Mouse (Mus musculus) forebrain, embryonic 10.5 days (tissue): ENCODE measurements around the gene Gm3248. TPM values are rescaled to one million over a fixed set of nuclear protein-coding genes. Genes with fewer than 3 reads are reported as not detected.
"Not testable (repeated sequence)": the region's sequence is repeated elsewhere in the genome, so short reads cannot be mapped to it uniquely, and the experiment has no call there.

Experiments used
- DNase-seq: peaks from one replicate; pipeline ENCODE4 v3.0.0-alpha.2; 2017; ENCODE audit warnings: low spot score; ENCODE audit errors: extremely low spot score
- H3K27ac ChIP-seq: fragments of 300-500 bp; sonication (generic); 2 replicates; pipeline ENCODE4 v1.5.1; 2016; ENCODE audit warnings: mild to moderate bottlenecking
- H3K27me3 ChIP-seq: fragments of 300-500 bp; sonication (generic); 2 replicates; pipeline ENCODE4 v1.6.1; 2016; ENCODE audit warnings: mild to moderate bottlenecking; ENCODE audit not compliant: poor library complexity, severe bottlenecking
- H3K36me3 ChIP-seq: fragments of 300-500 bp; sonication (generic); replicated peaks from 2 replicates; pipeline ENCODE4 v1.6.1; 2016; ENCODE audit warnings: mild to moderate bottlenecking, moderate library complexity
- H3K4me1 ChIP-seq: fragments of 300-500 bp; sonication (generic); 2 replicates; pipeline ENCODE4 v1.6.1; 2016
- H3K4me3 ChIP-seq: fragments of 300-500 bp; sonication (generic); 2 replicates; pipeline ENCODE4 v1.5.1; 2016; ENCODE audit warnings: mild to moderate bottlenecking, moderate library complexity
- H3K9me3 ChIP-seq: fragments of 300-500 bp; sonication (generic); 2 replicates; pipeline ENCODE4 v1.6.1; 2016; ENCODE audit warnings: mild to moderate bottlenecking, moderate library complexity
- WGBS: fragments of 180-500 bp; shearing (Covaris S2); methylation state at CpG from one replicate; pipeline ENCODE4 v1.1.7; 2016; 5-methylcytosine and 5-hydroxymethylcytosine counted together
- polyA plus RNA-seq: library from polyadenylated mRNA; unstranded; fragments of >200 nt; fragmentation: Nextera tagmentation; extraction: Ambion mirVana; gene quantifications from 2 replicates; pipeline ENCODE4 v1.2.1, GENCODE M21; 2016

The Gm3248 gene
- polyA plus RNA-seq, result 0.26 and 0.59 TPM in 2 replicates

DNA sequence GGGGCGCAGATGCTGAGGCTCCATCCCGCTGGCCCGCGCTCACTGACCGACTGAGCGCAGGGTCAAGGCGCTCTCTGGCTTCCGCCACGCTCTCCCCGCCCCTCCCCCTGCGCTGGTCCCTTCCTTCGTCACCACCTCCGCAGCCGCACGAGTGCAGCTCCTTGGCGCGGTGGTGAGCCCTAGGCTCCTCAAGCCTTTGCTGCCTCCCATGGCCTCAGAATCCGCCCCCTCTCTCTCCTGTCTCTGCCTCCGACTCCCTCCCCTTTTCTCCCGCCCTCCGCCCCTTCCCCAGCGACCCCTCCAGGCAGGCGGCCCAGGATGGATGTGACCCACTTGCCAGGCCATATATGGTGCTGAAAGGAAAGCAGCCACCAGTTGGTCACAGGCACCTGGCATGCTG is at the start of gene Gm3248:
TSS of gene Gm3248 (minus strand) at position 111 of the 400 bp plus-strand sequence.
- H3K4me3 ChIP-seq, result peak within 1 kb of the TSS; percentile 60
- 2% methylated on average over 14 of the region's 23 CpGs for WGBS
- H3K27me3 ChIP-seq, H3K9me3 ChIP-seq, H3K4me1 ChIP-seq, H3K36me3 ChIP-seq: not testable (repeated sequence)
- peak within 1 kb of the TSS; percentile 72 for H3K27ac ChIP-seq
- DNase-seq, result peak; percentile 33

DNA sequence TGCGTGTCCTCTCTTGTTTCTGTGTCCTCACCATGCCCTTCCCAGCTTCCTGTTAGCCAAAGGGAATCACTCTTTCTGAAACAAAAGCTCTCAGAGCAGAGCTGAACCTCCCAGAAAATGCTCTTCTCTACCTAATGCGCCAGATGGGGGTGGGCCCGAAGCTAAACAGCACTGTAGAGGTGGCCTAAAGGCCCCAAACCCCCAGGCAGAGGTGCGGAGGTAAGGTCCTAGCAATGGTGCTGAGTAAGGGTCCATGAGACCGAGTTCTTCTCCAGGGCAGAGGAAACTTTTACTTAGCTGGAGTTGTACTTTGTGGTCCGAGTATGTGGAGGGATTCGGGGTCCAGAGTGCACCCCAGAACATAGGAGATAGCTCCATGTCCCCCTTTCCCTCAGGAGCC is 25.6 kb upstream of the Gm3248 start:
- not testable (repeated sequence) for DNase-seq, H3K27ac ChIP-seq, H3K27me3 ChIP-seq, H3K9me3 ChIP-seq, H3K4me1 ChIP-seq, H3K36me3 ChIP-seq, H3K4me3 ChIP-seq
- 88% methylated on average over 7 of the region's 7 CpGs for WGBS

DNA sequence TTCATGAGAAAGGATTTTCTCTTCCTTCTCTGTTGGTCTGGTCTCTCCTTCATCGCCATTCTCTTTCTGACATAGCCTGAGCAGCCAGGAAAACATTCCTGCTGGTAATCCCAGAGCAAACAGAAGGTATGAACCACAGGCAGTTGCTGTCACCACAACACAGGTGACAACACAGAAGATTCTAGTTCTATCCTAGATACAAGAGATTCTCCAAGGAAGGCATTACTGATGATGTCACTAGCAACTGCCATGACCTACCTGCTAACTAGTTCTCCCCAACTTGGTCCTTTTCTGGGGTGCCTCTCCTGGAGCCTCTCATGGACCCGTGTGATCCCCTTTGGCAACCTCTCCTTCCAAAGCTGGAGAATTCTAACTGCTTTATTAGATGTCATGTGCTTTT is 17.5 kb upstream of the Gm3248 start, which contains the start of gene Gm3453:
TSS of gene Gm3453 (minus strand) at position 101 of the 400 bp plus-strand sequence.
- not testable (repeated sequence) for DNase-seq, H3K4me3 ChIP-seq, H3K4me1 ChIP-seq, H3K36me3 ChIP-seq, H3K27me3 ChIP-seq, H3K9me3 ChIP-seq, H3K27ac ChIP-seq
- WGBS, result 58% methylated on average over 2 of the region's 2 CpGs

DNA sequence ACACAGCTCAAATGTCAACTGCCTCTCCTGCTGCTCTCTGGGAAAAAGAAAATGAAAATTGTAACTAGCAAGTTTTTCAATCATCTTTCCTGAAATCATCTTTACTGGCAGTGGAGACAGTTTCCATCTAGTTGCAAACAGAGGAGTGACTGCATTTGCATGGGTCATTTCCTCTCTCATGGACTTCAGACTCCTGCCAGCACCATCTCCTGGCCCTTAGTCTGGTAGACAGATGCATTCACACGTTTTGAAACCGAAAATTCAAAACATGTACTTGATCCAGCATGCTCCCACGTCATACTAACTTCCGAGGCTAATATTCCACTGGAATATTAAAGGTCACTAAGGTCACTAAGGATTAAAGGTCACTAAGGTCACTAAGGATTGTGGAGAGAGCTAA is 896 bp upstream of the Gm3248 start:
- not testable (repeated sequence) for H3K27me3 ChIP-seq, H3K4me1 ChIP-seq, DNase-seq, H3K27ac ChIP-seq, H3K4me3 ChIP-seq, H3K9me3 ChIP-seq, H3K36me3 ChIP-seq
- WGBS, result 8% methylated on average over 4 of the region's 4 CpGs

- not testable (repeated sequence) for H3K36me3 ChIP-seq, H3K9me3 ChIP-seq, H3K4me1 ChIP-seq, H3K27me3 ChIP-seq
- Histone ChIP-seq H3K4me3 (peak overlapping the region; percentile 60), H3K27ac (peak overlapping the region; percentile 72)
- 1% methylated on average over 23 of the region's 24 CpGs for WGBS
- DNase-seq, result peak; percentile 36
These were observed 443 bp downstream of the Gm3248 start for GRCm38 (mm10) chr14:5961102-5961501.

DNA sequence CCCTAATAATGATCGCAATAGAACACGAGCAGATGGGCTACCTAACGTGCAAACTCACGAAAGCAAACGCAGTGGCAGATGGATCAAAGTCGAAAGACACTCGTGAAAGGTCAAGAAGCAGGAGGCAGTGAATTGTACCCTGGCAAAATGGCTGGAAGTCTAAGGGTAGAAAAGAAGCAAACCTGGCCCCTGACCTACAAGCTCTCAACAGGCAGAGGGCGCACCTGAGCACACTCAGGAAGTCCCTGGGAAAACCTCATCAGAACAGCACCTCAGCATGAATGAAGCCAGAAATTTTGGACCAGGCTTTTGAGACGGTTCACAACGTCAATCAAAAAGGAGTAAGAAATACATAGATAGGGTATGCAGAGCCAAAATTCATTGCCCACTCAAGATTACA is 1.1 kb downstream of the Gm3248 start:
- not testable (repeated sequence) for H3K4me1 ChIP-seq, H3K9me3 ChIP-seq, H3K27ac ChIP-seq, DNase-seq, H3K4me3 ChIP-seq, H3K36me3 ChIP-seq, H3K27me3 ChIP-seq
- 19% methylated on average over 6 of the region's 10 CpGs for WGBS

GRCm38 (mm10) chr14:5923276-5923675 is 38.3 kb downstream of the Gm3248 start:
- not testable (repeated sequence) for H3K4me3 ChIP-seq, H3K27ac ChIP-seq, DNase-seq, H3K27me3 ChIP-seq, H3K36me3 ChIP-seq, H3K4me1 ChIP-seq, H3K9me3 ChIP-seq
- 85% methylated on average over 7 of the region's 7 CpGs for WGBS

DNA sequence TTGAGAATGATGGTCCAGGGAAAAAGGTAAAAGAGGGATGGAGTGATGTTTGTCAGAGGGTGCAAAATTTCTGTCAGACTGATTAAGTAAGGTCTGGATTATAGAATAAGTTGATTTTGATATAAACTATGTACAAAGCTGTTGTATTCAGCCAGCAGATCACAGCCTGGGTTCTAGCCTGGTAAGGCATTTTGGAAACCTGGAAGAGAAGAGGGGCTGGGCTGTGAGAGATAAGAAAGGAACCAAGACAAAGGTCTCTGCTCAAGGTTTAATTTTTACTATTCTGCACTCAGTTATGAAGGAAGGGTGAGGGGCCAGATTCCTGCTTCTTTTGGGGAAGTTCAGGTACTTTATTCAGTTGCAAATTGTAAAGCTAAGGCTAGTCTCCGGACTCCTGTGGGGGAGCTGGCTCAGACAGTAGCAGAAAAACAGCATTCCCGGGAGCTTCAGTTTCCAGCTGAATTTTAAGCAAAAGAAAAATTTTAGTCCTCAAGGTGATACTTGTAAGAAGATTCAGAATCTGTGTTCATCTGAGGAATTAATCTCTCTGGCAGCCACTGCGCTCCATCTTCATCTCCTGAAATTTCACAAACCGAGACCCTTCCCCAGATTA is 43.1 kb downstream of the Gm3248 start:
- H3K4me3 ChIP-seq, H3K4me1 ChIP-seq, H3K36me3 ChIP-seq, H3K27ac ChIP-seq, H3K9me3 ChIP-seq, DNase-seq, H3K27me3 ChIP-seq: not testable (repeated sequence)
- 70% methylated on average over 4 of the region's 4 CpGs for WGBS

- not testable (repeated sequence) for H3K27me3 ChIP-seq, H3K36me3 ChIP-seq, H3K4me3 ChIP-seq, H3K9me3 ChIP-seq, H3K27ac ChIP-seq, H3K4me1 ChIP-seq, DNase-seq
- WGBS, result 83% methylated on average over 2 of the region's 2 CpGs
These were observed 47.8 kb downstream of the Gm3248 start for GRCm38 (mm10) chr14:5913701-5914100.

Other genes with a start within 250 kb of the Gm3248 start
- gene Gm3373, start 220.2 kb downstream of the Gm3248 start, polyA plus RNA-seq, result 0.47 TPM in 1 of 2 replicates, not detected in the other
- 1.6 TPM in 2 replicates for gene Gm3383, start 153.8 kb downstream of the Gm3248 start, polyA plus RNA-seq
- gene Gm3424, start 131.4 kb downstream of the Gm3248 start, polyA plus RNA-seq, result not detected in 2 replicates
- gene Gm8237, start 81.4 kb downstream of the Gm3248 start, polyA plus RNA-seq, result 0.09 and 0.12 TPM in 2 replicates
- gene Gm3453, start 17.4 kb upstream of the Gm3248 start, polyA plus RNA-seq, result not detected in 2 replicates
- gene Gm6337, start 96.5 kb upstream of the Gm3248 start, polyA plus RNA-seq, result not detected in 2 replicates
- 1.2 and 1.5 TPM in 2 replicates for gene Gm8206, start 132.2 kb upstream of the Gm3248 start, polyA plus RNA-seq
- 2.5 and 2.9 TPM in 2 replicates for gene Gm3468, start 146.9 kb upstream of the Gm3248 start, polyA plus RNA-seq
- gene Gm3476, start 164.1 kb upstream of the Gm3248 start, polyA plus RNA-seq, result not detected in 2 replicates